Mouse (Mus musculus): ENCODE results near the gene Plod1. TPM values are rescaled to one million over a fixed set of nuclear protein-coding genes. Genes with fewer than 3 reads are reported as not detected.
A peak's percentile ranks its signal among the peaks of the same experiment; 100 is the strongest.
"Not testable (repeated sequence)": the region's sequence is repeated elsewhere in the genome, so short reads cannot be mapped to it uniquely, and the experiment has no call there.

The Plod1 gene
- polyA plus RNA-seq, 1 experiment from 2014 or later, result 20.9 TPM

- whole genome bisulfite sequencing, result 91% methylated on average over 2 of the region's 2 CpGs
- Histone ChIP-seq H3K9me3 (no peaks in the 10 kb centered on the region), H3K27ac (no peak overlapping the region), H3K36me3 (replicated peaks) (peaks cover 97% of the 10 kb centered on the region), H3K4me1 (no peaks in the 10 kb centered on the region; the same call in 1 of the 2 replicates), H3K4me3 (no peak overlapping the region), H3K27me3 (ENCODE audit: poor library complexity, severe bottlenecking) (no peaks in the 10 kb centered on the region)
- DNase-seq (ENCODE audit: extremely low spot score, low spot score), result no peak
Measured at GRCm38 (mm10) chr4:147879456-147879855, 57.1 kb downstream of the Plod1 start.

- WGBS, result 93% methylated on average over 9 of the region's 9 CpGs
- H3K27me3 ChIP-seq (ENCODE audit: poor library complexity, severe bottlenecking), result no peaks in the 10 kb centered on the region
- no peaks in the 10 kb centered on the region for H3K9me3 ChIP-seq
Measured at GRCm38 (mm10) chr4:147878537-147878936, 58.0 kb downstream of the Plod1 start.

GRCm38 (mm10) chr4:147875852-147876575 is 60.6 kb downstream of the Plod1 start:
- Histone ChIP-seq H3K27ac (no peak overlapping the region), H3K27me3 (ENCODE audit: poor library complexity, severe bottlenecking) (no peaks in the 10 kb centered on the region), H3K9me3 (no peaks in the 10 kb centered on the region), H3K36me3 (replicated peaks) (peaks cover 97% of the 10 kb centered on the region), H3K4me1 (no peaks in the 10 kb centered on the region; the same call in 1 of the 2 replicates), H3K4me3 (no peak overlapping the region)
- WGBS, result 91% methylated on average over 4 of the region's 4 CpGs
- DNase-seq (ENCODE audit: extremely low spot score, low spot score), result no peak

More at GRCm38 (mm10) chr4:147878537-147878936, 58.0 kb downstream of the Plod1 start:
- Histone ChIP-seq H3K27ac (no peak overlapping the region), H3K4me3 (no peak overlapping the region), H3K36me3 (replicated peaks) (peaks cover 97% of the 10 kb centered on the region), H3K4me1 (no peaks in the 10 kb centered on the region; the same call in 1 of the 2 replicates)
- no peak for DNase-seq (ENCODE audit: extremely low spot score, low spot score)

GRCm38 (mm10) chr4:147869238-147869637 is 67.3 kb downstream of the Plod1 start:
- 20% methylated on average over 5 of the region's 5 CpGs for WGBS
- peak overlapping the region; percentile 92 for H3K27ac ChIP-seq
- H3K36me3 ChIP-seq (replicated peaks), result peaks cover 63% of the 10 kb centered on the region

GRCm38 (mm10) chr4:147868450-147869031 is 68.0 kb downstream of the Plod1 start, which contains the start of the genes Miip and Fv1:
Gene Miip, minus strand, starts transcription at chr4:147868816.
Gene Fv1, plus strand, starts transcription at chr4:147868979.
- Histone ChIP-seq H3K36me3 (replicated peaks) (peaks cover 62% of the 10 kb centered on the region), H3K4me3 (peak within 1 kb of the TSS; percentile 85), H3K9me3 (peaks cover 3% of the 10 kb centered on the region; the same call in 1 of the 2 replicates), H3K4me1 (peaks cover 33% of the 10 kb centered on the region), H3K27me3 (ENCODE audit: poor library complexity, severe bottlenecking) (no peaks in the 10 kb centered on the region), H3K27ac (peak within 1 kb of the TSS; percentile 92)
- WGBS, result under 1% methylated on average over 30 of the region's 30 CpGs
- peak; percentile 94 for DNase-seq (ENCODE audit: extremely low spot score, low spot score)

More at GRCm38 (mm10) chr4:147869238-147869637, 67.3 kb downstream of the Plod1 start:
- H3K4me3 ChIP-seq, result peak overlapping the region; percentile 85
- no peaks in the 10 kb centered on the region for H3K27me3 ChIP-seq (ENCODE audit: poor library complexity, severe bottlenecking)
- H3K4me1 ChIP-seq, result peaks cover 33% of the 10 kb centered on the region
- peaks cover 3% of the 10 kb centered on the region; the same call in 1 of the 2 replicates for H3K9me3 ChIP-seq
- no peak for DNase-seq (ENCODE audit: extremely low spot score, low spot score)

- Histone ChIP-seq H3K9me3 (peaks cover 3% of the 10 kb centered on the region; the same call in 1 of the 2 replicates), H3K27me3 (ENCODE audit: poor library complexity, severe bottlenecking) (no peaks in the 10 kb centered on the region), H3K4me1 (peaks cover 33% of the 10 kb centered on the region), H3K36me3 (replicated peaks) (peaks cover 62% of the 10 kb centered on the region), H3K4me3 (peak overlapping the region; percentile 85), H3K27ac (peak overlapping the region; percentile 92)
- no peak for DNase-seq (ENCODE audit: extremely low spot score, low spot score)
- 9% methylated on average over 22 of the region's 22 CpGs for WGBS
Measured at GRCm38 (mm10) chr4:147867563-147868449, 68.8 kb downstream of the Plod1 start.

- H3K27me3 ChIP-seq (ENCODE audit: poor library complexity, severe bottlenecking); H3K9me3 ChIP-seq; DNase-seq (ENCODE audit: extremely low spot score, low spot score); H3K27ac ChIP-seq: not testable (repeated sequence)
- Histone ChIP-seq H3K4me1 (peaks cover 33% of the 10 kb centered on the region), H3K4me3 (peak overlapping the region; percentile 85; the same call in 1 of the 2 replicates), H3K36me3 (replicated peaks) (peaks cover 62% of the 10 kb centered on the region)
- WGBS, result 54% methylated on average over 3 of the region's 3 CpGs
Measured at GRCm38 (mm10) chr4:147866793-147867192, 69.8 kb downstream of the Plod1 start.

- H3K27ac ChIP-seq, result no peak overlapping the region
- WGBS, result 96% methylated on average over 9 of the region's 9 CpGs
- H3K4me1 ChIP-seq, result peaks cover 33% of the 10 kb centered on the region
- DNase-seq (ENCODE audit: extremely low spot score, low spot score), result no peak
- H3K9me3 ChIP-seq, result peaks cover 3% of the 10 kb centered on the region; the same call in 1 of the 2 replicates
- no peak overlapping the region for H3K4me3 ChIP-seq
- H3K36me3 ChIP-seq (replicated peaks), result peaks cover 62% of the 10 kb centered on the region
- no peaks in the 10 kb centered on the region for H3K27me3 ChIP-seq (ENCODE audit: poor library complexity, severe bottlenecking)
Measured at GRCm38 (mm10) chr4:147866056-147866455, 70.5 kb downstream of the Plod1 start.

GRCm38 (mm10) chr4:147865651-147866050 is 70.9 kb downstream of the Plod1 start:
- H3K27me3 ChIP-seq (ENCODE audit: poor library complexity, severe bottlenecking), result no peaks in the 10 kb centered on the region
- H3K4me1 ChIP-seq, result peaks cover 31% of the 10 kb centered on the region
- H3K36me3 ChIP-seq (replicated peaks), result peaks cover 63% of the 10 kb centered on the region
- peaks cover 3% of the 10 kb centered on the region; the same call in 1 of the 2 replicates for H3K9me3 ChIP-seq
- WGBS, result 92% methylated on average over 6 of the region's 6 CpGs
- H3K4me3 ChIP-seq, result no peak overlapping the region
- DNase-seq (ENCODE audit: extremely low spot score, low spot score), result no peak
- H3K27ac ChIP-seq, result no peak overlapping the region

GRCm38 (mm10) chr4:147862051-147862450 is 74.5 kb downstream of the Plod1 start:
- 93% methylated on average over 3 of the region's 3 CpGs for WGBS
- no peak for DNase-seq (ENCODE audit: extremely low spot score, low spot score)
- Histone ChIP-seq H3K4me1 (peaks cover 8% of the 10 kb centered on the region), H3K27me3 (ENCODE audit: poor library complexity, severe bottlenecking) (no peaks in the 10 kb centered on the region), H3K36me3 (replicated peaks) (peaks cover 64% of the 10 kb centered on the region), H3K4me3 (no peak overlapping the region), H3K27ac (no peak overlapping the region), H3K9me3 (no peaks in the 10 kb centered on the region)

Measured in forebrain, embryonic 10.5 days (tissue).